Mouse (Mus musculus) neural tube, embryonic 14.5 days (tissue): ENCODE measurements around the gene Mib2. TPM values are rescaled to one million over a fixed set of nuclear protein-coding genes. Genes with fewer than 3 reads are reported as not detected.
"Not testable (repeated sequence)": the region's sequence is repeated elsewhere in the genome, so short reads cannot be mapped to it uniquely, and the experiment has no call there.

Experiments used
- ATAC-seq: fragments of 200-750 bp; cut with Nextera tagmentation; 2 replicates; pipeline ENCODE4 v1.8.0; 2017; ENCODE audit warnings: low read depth, mild to moderate bottlenecking, moderate TSS enrichment, moderate library complexity
- H3K27ac ChIP-seq: fragments of 300-500 bp; sonication (generic); 2 replicates; pipeline ENCODE4 v1.5.1; 2014; ENCODE audit warnings: low read depth, mild to moderate bottlenecking, control low read depth, low read length, moderate library complexity, mixed read lengths
- H3K27me3 ChIP-seq: fragments of 300-500 bp; sonication (generic); 2 replicates; pipeline ENCODE4 v1.6.1; 2014; ENCODE audit warnings: low read length; ENCODE audit not compliant: control insufficient read depth, insufficient read depth
- H3K36me3 ChIP-seq: fragments of 300-500 bp; sonication (generic); 2 replicates; pipeline ENCODE4 v1.6.1; 2014; ENCODE audit warnings: low read length, mixed read lengths; ENCODE audit not compliant: control insufficient read depth, insufficient read depth
- H3K4me1 ChIP-seq: fragments of 300-500 bp; sonication (generic); 2 replicates; pipeline ENCODE4 v1.6.1; 2014; ENCODE audit warnings: low read length; ENCODE audit not compliant: control insufficient read depth, insufficient read depth
- H3K4me2 ChIP-seq: fragments of 300-500 bp; sonication (generic); 2 replicates; pipeline ENCODE4 v1.6.1; 2014; ENCODE audit warnings: mild to moderate bottlenecking, low read depth, low read length, control low read depth
- H3K4me3 ChIP-seq: fragments of 300-500 bp; sonication (generic); 2 replicates; pipeline ENCODE4 v1.5.1; 2014; ENCODE audit warnings: low read depth, low read length, control low read depth, mixed read lengths
- H3K9ac ChIP-seq: fragments of 300-500 bp; sonication (generic); replicated peaks from 2 replicates; pipeline ENCODE4 v1.6.1; 2014; ENCODE audit warnings: low read depth, mild to moderate bottlenecking, control low read depth, low read length, mixed read lengths
- H3K9me3 ChIP-seq: fragments of 300-500 bp; sonication (generic); 2 replicates; pipeline ENCODE4 v1.6.1; 2016; ENCODE audit warnings: low read length; ENCODE audit not compliant: control insufficient read depth
- WGBS: fragments of 180-500 bp; shearing (Covaris S2); extraction: QIAGEN DNeasy Blood & Tissue Kit; methylation state at CpG from one replicate; pipeline ENCODE4 v1.1.7; 2014; 5-methylcytosine and 5-hydroxymethylcytosine counted together
- polyA plus RNA-seq: library from polyadenylated mRNA; unstranded; fragments of >200 nt; fragmentation: Nextera tagmentation; extraction: Ambion mirVana; gene quantifications from 2 replicates; pipeline ENCODE4 v1.2.1, GENCODE M21; 2014

The Mib2 gene
- polyA plus RNA-seq, 1 experiment from 2014 or later = 35.5 TPM

GRCm38 (mm10) chr4:155654183-155654455, 14.9 kb downstream of the Mib2 start:
- Histone ChIP-seq H3K9me3 (no peaks in the 10 kb centered on the region), H3K4me3 (peak overlapping the region; percentile 16; the same call in 1 of the 2 replicates), H3K4me2 (peak overlapping the region; percentile 44), H3K27me3 (peaks cover 55% of the 10 kb centered on the region), H3K9ac (no peak overlapping the region), H3K27ac (no peak overlapping the region), H3K36me3 (peaks cover 26% of the 10 kb centered on the region), H3K4me1 (peaks cover 22% of the 10 kb centered on the region)
- no peak for ATAC-seq
- WGBS = 5% methylated on average over 6 of the region's 6 CpGs

GRCm38 (mm10) chr4:155653451-155654182, 15.4 kb downstream of the Mib2 start:
- Histone ChIP-seq H3K4me1 (peaks cover 22% of the 10 kb centered on the region), H3K27me3 (peaks cover 55% of the 10 kb centered on the region), H3K4me3 (peak overlapping the region; percentile 31), H3K9me3 (no peaks in the 10 kb centered on the region), H3K4me2 (peak overlapping the region; percentile 63), H3K27ac (no peak overlapping the region), H3K36me3 (peaks cover 30% of the 10 kb centered on the region), H3K9ac (peak overlapping the region; percentile 48)
- WGBS = 3% methylated on average over 31 of the region's 31 CpGs
- ATAC-seq = no peak

- Histone ChIP-seq H3K36me3 (peaks cover 36% of the 10 kb centered on the region), H3K27ac (no peak within 1 kb of the TSS), H3K4me1 (peaks cover 22% of the 10 kb centered on the region), H3K27me3 (peaks cover 55% of the 10 kb centered on the region), H3K4me3 (peak within 1 kb of the TSS; percentile 31), H3K9me3 (no peaks in the 10 kb centered on the region), H3K4me2 (peak within 1 kb of the TSS; percentile 63), H3K9ac (peak within 1 kb of the TSS; percentile 48)
- under 1% methylated on average over 33 of the region's 33 CpGs for WGBS
- ATAC-seq = peak; percentile 35; the same call in 1 of the 2 replicates
Observed at GRCm38 (mm10) chr4:155653086-155653450, 15.9 kb downstream of the Mib2 start, which contains the start of gene Mmp23. Mmp23 (minus strand) TSS chr4:155653384.

GRCm38 (mm10) chr4:155652283-155653085, 16.5 kb downstream of the Mib2 start:
- Histone ChIP-seq H3K27me3 (peaks cover 55% of the 10 kb centered on the region), H3K36me3 (peaks cover 41% of the 10 kb centered on the region)
- ATAC-seq = no peak

GRCm38 (mm10) chr4:155651553-155652269, 17.3 kb downstream of the Mib2 start:
- H3K4me2 ChIP-seq = no peak overlapping the region
- H3K4me3 ChIP-seq = no peak overlapping the region
- 64% methylated on average over 15 of the region's 15 CpGs for WGBS
- H3K9me3 ChIP-seq = no peaks in the 10 kb centered on the region
- H3K27ac ChIP-seq = no peak overlapping the region
- peaks cover 22% of the 10 kb centered on the region for H3K4me1 ChIP-seq
- H3K9ac ChIP-seq = no peak overlapping the region
- no peak for ATAC-seq
- H3K36me3 ChIP-seq = peaks cover 47% of the 10 kb centered on the region
- peaks cover 55% of the 10 kb centered on the region for H3K27me3 ChIP-seq

More at GRCm38 (mm10) chr4:155652283-155653085, 16.5 kb downstream of the Mib2 start:
- WGBS = 20% methylated on average over 35 of the region's 36 CpGs
- Histone ChIP-seq H3K9me3 (no peaks in the 10 kb centered on the region), H3K27ac (no peak overlapping the region), H3K4me3 (peak overlapping the region; percentile 31), H3K4me2 (peak overlapping the region; percentile 63), H3K4me1 (peaks cover 22% of the 10 kb centered on the region), H3K9ac (peak overlapping the region; percentile 48)

- Histone ChIP-seq H3K27me3 (peaks cover 33% of the 10 kb centered on the region), H3K4me2 (no peak overlapping the region), H3K9me3 (no peaks in the 10 kb centered on the region), H3K36me3 (peaks cover 47% of the 10 kb centered on the region), H3K4me3 (no peak overlapping the region), H3K9ac (no peak overlapping the region), H3K4me1 (peaks cover 16% of the 10 kb centered on the region), H3K27ac (no peak overlapping the region)
- no peak for ATAC-seq
- 96% methylated on average over 11 of the region's 11 CpGs for WGBS
Observed at GRCm38 (mm10) chr4:155649355-155649754, 19.6 kb downstream of the Mib2 start.

GRCm38 (mm10) chr4:155645721-155646120, 23.3 kb downstream of the Mib2 start:
- Histone ChIP-seq H3K27ac (no peak overlapping the region), H3K27me3 (peaks cover under 1% of the 10 kb centered on the region; the same call in 1 of the 2 replicates), H3K4me2 (no peak overlapping the region), H3K4me3 (no peak overlapping the region), H3K9me3 (no peaks in the 10 kb centered on the region), H3K9ac (no peak overlapping the region), H3K36me3 (peaks cover 69% of the 10 kb centered on the region), H3K4me1 (no peaks in the 10 kb centered on the region)
- 97% methylated on average over 5 of the region's 5 CpGs for WGBS
- no peak for ATAC-seq

- not testable (repeated sequence) for H3K27me3 ChIP-seq, H3K4me1 ChIP-seq, ATAC-seq, H3K27ac ChIP-seq, H3K9ac ChIP-seq, H3K9me3 ChIP-seq, H3K4me2 ChIP-seq, H3K4me3 ChIP-seq
- WGBS = 99% methylated on average over 2 of the region's 2 CpGs
- H3K36me3 ChIP-seq = peaks cover 69% of the 10 kb centered on the region
Observed at GRCm38 (mm10) chr4:155645308-155645707, 23.7 kb downstream of the Mib2 start, which contains the start of gene Gm10563. Gm10563 (minus strand) TSS chr4:155645408.
